Mouse (Mus musculus) embryo, embryonic 11 days (tissue): Measurements from ENCODE around the gene Cat.

Experiments
- DNase-seq: peaks from one replicate; pipeline ENCODE4 v3.0.0-alpha.2; 2015

Gene Cat

GRCm38 (mm10) chr2:103476657-103477056 lies 8.3 kb downstream of the Cat start:
- no peak for DNase-seq

DNA sequence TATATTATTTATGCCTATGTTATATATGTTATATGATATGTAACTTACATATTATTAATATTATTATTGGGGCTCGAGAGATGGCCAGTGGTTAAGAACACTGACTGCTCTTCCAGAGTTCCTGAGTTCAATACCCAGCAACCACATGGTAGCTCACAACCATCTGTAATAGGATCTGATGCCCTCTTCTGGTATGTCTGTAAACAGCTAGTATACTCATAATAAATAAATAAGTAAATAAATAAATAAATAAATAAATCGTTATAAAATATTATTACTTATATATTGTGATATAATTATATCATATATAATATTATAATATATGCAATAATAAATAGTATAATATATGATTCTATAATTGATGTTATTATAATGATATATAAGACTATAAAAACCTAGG lies 8.8 kb downstream of the Cat start:
- no peak for DNase-seq

DNA sequence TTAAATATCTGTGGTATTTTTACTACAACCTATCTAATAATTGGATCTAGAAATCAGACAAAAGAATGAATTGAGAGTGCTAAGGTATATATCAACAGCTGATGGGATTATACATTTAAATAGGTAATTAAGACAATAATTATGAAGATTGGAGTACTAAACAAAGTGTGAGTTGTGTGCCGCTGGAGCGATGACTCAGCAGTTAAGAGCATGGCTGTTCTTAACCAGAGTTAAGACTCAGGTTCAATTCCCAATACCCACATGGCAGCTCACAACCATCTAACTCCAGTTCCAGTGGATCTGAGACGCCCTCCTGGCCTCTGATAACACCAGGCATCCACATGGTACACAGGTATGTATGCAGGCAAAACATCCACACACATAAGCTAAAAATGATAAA lies 11.6 kb downstream of the Cat start:
- no peak for DNase-seq

DNA sequence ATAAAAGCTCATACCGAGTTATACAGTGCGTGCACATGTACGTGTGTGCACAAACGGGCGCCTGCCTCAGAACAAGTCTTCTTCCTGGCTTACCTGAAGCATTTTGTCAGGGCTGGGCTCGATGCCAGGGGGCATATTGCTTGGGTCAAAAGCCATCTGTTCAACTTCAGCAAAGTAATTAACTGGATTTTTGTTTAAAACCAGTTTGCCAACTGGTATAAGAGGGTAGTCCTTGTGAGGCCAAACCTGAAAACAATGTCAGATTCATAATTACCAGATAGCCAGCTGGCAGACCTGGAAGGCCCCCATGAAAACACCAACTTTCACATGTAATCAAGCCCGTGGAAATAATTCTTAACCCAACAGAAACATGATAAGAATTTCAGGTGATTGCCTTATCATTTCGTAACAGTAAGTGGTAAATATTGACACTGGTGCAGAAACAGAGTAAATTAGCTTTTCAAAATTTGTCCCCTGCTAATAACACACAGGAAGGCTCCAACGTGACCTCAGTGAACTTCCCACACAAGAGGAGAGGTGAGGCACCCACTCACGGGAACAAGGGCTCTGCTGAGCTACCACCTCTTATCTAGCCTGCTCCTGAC lies 17.9 kb downstream of the Cat start:
- no peak for DNase-seq

GRCm38 (mm10) chr2:103466272-103466671 lies 18.7 kb downstream of the Cat start:
- DNase-seq = no peak

DNA sequence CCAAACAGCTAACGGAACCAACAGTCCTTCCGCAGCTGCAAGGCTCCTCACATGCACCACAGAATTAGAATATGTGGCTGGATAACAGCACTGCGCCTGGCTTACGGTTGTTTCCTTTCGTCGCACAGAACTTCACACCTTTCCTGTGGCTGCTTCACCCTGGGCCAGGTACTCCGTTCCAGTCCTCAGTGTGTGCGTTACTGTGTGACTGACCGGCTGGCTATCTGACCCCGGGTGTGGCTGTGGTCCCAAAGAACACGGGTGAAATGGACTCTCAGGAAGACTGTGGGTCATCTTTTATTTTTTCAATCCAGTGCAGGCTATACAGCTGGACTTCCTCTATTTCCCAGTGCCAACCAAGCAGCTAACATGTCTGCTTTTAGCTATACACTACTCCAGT lies 19.5 kb downstream of the Cat start:
- no peak for DNase-seq

- DNase-seq = no peak
These were observed 20.4 kb downstream of the Cat start for GRCm38 (mm10) chr2:103464524-103464923.

DNA sequence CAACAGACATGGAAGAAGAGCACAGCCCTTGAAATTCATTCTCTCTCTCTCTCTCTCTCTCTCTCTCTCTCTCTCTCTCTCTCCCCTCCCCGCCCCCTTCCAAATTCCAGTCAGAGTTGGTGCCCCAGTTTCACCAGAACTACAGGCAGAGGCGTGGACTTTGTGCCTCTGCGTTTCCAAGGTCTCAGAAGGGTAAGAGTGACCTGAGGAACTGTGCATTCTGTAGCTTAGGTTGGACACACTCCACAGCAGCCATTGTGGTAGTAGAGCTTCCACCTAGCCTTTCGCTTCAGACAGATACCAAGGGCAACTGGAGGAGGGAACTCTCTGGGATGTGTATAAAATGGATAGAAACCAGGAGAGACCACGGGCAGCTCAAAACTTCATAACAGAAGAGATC lies 22.2 kb downstream of the Cat start:
- DNase-seq = no peak

DNA sequence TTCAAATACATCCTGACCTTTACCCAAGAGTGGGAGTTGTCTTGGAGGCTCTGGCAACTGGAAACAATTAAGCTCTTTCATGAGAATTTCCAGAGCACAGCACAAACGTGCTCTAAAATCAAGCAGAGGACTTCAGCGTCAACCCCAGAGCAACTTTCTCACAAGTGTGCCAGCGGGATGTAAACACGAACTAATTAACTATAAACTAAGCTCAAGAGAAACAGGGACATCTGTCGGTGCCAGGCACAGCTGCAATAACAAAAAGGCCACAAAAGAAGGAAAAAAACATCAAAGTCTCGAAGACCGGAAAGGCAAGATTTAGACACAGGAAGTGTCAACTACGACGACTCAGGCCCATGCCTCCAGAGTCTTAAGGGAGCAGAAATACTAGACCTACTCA lies 23.2 kb downstream of the Cat start:
- DNase-seq = peak; percentile 67

DNA sequence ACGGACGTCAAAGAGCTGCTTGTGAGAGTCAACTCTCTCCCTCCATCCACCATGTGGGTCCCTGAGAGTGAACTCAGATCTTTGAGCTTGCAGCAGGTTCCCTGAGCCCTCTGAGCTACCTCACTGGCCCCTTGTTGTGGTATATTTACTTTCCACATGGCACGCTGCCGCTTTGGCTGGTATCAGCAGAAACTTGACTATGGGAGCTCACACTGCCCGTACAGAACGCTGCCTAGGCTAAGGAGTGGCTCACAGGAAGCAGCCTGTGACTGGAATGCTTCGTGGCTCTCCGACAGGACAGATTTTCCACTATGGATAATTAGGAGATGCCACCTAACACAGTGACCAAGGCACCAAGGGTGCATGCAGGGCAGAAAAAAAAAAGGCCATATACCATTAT lies 23.8 kb downstream of the Cat start:
- peak; percentile 17 for DNase-seq

DNA sequence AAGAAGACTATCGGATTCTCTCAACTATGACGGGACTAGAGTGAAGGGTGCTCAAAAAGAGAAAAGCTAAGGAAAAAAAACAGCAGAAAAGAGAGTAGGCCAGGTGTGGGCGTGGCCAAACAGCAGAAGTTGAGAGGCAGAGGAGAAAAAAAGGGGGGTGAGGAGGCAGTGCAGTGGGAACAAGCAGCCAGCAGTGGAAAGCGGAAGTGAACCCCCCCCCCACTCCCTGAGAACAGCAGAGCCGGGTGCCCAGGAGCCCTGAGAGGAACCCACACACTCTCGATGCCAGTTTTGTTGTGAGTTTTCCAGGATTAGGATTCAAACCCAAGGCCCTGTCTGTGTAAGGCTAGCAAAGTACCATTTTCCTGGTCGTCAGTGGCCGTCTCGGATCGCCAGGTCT lies 25.9 kb downstream of the Cat start:
- DNase-seq = no peak

GRCm38 (mm10) chr2:103457628-103458027 lies 27.3 kb downstream of the Cat start:
- DNase-seq = no peak

GRCm38 (mm10) chr2:103457048-103457447 lies 27.9 kb downstream of the Cat start:
- no peak for DNase-seq

GRCm38 (mm10) chr2:103456646-103457045 lies 28.3 kb downstream of the Cat start:
- peak; percentile 81 for DNase-seq

- DNase-seq = no peak
These were observed 29.2 kb downstream of the Cat start for GRCm38 (mm10) chr2:103455748-103456147.

DNA sequence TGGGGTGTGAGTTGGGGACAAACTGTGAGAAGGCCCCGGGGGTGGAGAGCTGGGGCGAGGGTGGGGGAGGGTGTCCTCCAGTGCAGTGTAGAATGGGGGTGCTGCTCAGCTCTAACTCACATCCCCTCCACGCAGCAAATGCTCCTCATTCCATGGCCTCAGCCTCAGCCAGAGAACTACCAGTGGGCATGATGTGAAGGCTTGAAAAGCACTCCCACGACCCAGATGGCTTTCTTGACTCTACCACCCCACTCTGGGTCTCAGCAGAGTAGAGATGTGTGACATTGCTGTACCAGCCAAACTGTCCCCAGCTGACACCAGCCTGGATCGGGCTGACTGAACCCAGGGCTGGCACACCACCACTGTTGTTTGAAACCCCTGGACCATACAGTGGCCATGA lies 32.4 kb downstream of the Cat start:
- no peak for DNase-seq

GRCm38 (mm10) chr2:103450267-103450666 lies 34.7 kb downstream of the Cat start:
- no peak for DNase-seq

DNA sequence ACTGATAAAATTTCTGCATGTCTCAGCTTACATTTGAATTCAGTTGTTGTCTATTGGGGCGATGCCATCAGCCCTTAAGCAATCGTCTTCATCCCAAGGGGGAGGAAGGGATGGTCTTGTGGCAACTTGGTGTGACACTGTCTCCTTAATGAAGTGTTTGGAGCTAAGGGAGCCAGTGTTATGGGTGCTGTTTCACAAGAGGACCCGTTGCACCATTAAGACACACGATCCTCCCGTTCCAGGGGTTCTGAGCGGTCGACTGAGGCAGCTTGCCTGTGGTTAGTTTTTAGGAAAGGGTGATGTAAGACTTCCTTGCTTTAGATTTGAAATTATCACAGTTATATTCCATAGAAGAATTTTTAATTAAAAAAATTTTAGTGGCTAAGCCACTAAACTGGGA lies 35.1 kb downstream of the Cat start:
- no peak for DNase-seq

DNA sequence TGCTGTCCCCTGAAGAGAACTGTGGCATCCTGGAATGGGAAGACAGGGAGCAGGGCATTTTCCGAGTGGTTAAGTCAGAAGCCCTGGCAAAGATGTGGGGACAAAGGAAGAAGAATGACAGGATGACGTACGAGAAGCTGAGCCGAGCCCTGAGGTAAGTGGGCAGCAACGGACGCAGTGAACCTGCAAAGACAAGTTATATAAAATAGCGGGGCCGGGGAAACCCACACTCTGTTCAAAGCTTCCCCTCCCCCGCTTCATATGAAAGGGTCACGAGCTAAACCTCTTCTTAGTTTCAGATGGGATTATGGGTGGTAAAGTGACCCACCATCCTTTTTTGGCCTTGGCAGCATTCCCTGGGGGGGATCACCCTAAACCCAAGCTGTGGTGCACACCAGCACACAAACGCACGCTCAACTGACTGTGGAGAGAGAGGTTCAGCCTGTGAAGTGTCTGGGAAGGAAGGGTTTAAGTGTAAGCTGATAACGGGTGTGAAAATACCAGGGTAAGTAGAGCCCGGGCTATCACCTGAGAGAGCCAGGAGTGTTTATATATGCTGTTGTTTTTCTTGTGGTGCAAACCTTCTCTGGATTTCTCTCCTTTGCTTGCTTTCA lies 35.9 kb downstream of the Cat start:
- peak; percentile 25 for DNase-seq

DNA sequence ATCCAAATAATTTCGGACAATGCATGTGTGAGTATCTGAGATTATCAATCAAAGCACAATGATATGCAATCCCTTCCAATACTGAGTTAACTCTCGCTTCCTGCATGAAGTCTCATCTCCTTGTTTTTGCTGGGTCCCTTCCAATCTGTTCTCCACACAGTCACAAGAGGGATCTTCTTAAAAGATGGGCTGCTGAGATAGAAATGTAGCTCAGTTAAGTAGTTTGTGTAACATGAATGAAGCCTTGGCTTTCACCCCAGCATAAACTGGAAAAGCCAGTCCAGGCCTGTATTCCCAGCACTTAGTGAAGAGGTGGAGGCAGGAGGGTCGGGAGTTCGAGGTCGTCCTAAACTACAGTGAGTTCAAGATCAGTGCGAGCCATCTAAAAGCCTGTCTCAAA lies 38.6 kb downstream of the Cat start:
- DNase-seq = no peak

DNA sequence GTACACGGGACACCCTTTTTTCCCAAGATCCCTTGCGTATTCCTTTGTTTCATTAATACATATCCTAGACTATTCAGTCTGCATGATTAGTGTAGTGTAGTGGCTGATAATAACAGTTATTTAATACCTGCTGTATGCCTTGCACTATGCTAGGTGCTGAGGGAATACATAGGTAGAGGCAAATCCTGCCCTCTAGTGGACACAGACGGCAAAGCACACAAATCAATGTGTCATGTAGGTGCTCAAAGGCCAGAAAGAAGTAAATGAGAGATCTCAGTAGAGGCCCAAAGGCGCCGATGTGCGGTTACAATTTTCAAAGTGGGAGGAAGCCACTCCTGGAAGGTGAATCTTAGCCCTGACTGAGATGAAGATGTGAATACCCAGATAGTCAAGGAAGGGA lies 39.2 kb downstream of the Cat start:
- peak; percentile 63 for DNase-seq

DNA sequence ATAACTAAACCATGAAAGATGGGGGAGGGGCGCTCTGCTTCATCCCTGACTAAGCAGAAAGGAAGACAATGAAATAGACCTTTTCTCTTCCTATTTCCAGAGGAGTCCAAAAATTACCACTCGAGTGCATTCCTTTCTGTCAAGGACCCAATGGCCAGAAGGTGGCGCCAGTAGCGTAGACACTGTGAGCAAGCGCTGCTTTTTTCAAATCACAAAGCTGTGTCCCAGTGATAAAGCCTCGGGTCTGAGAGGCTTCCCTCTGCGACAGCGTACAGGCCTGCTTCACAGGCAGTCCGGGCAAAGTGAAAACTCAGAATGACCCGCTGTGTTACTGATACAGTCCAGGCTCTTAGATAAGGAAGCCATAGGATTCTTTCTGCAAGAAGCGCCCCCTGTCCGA lies 45.2 kb downstream of the Cat start:
- peak; percentile 94 for DNase-seq

DNA sequence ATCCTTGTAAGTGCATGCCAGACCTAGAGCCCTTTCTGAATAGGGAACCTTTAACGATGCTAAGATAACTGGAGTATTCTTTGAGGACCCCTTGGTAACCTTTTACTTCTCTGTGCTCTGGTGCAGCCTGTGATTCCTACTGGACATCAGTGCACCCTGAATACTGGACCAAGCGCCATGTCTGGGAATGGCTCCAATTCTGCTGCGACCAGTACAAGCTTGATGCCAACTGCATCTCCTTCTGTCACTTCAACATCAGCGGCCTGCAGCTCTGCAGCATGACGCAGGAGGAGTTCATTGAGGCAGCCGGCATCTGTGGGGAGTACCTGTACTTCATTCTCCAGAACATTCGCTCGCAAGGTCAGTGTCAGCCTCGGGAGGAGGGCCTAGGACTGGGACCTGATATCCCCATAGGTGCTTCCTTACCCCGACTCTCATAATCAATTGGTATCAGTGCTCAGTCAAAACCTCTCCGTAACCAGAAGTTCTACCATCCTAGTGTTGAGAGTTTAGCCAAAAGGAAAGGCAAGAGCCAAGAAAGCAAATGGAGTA lies 45.8 kb downstream of the Cat start:
- DNase-seq = no peak

DNA sequence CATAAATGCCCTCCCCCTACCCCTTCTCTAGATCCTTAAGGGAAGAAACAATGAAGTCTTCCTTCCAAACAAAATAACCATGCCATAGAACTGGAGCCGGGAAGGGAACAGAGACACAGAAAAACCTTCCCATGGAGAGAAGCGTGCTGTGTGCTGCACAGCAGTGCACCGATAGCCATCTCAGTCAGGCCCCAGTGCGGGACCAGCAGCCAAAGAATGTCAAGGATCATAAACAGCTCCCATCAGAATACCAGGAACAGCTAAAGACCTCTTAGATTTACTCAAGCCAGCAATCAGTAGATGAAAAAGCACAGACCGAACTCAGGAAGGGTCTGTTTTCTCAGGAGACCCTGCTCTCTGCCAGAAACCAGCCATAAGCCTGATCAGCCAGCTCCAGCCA lies 48.4 kb downstream of the Cat start:
- DNase-seq = no peak

GRCm38 (mm10) chr2:103435110-103435509 lies 49.9 kb downstream of the Cat start:
- DNase-seq = no peak
